Mouse (Mus musculus): ENCODE data around the gene Col19a1. TPM values are rescaled to one million over a fixed set of nuclear protein-coding genes. Genes with fewer than 3 reads are reported as not detected.

The Col19a1 gene
- polyA plus RNA-seq, 1 experiment from 2014 or later = 3.1 TPM

DNA sequence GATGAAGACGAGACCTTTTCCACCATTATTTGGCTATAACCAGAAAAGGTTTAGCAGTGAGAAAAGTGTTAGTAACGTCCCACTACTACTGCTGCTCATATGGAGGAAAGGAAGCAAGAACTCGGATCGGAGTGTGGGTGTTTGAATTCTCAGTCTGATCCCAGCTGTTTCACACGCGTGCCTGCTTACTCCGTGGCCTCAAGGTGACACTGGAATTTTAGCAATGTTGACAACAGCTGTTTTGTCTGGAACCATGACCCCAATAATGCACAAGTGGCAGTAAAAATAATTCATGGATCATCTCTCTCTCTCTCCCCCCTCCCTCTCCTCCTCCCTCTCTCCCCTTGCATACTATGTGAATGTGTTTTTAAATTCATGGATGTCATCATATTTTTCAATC, 222.5 kb downstream of the Col19a1 start:
- H3K27me3 ChIP-seq (replicated peaks; ENCODE audit: control insufficient read depth, insufficient read depth, low read length) = no peaks in the 10 kb centered on the region
- no peak overlapping the region for H3K9ac ChIP-seq (ENCODE audit: low read depth, low read length)
- DNase-seq (ENCODE audit: low spot score) (peak; percentile 20), ATAC-seq (ENCODE audit: low read depth) (no peak)
- WGBS = 56% methylated on average over 7 of the region's 7 CpGs
- no peak overlapping the region for H3K27ac ChIP-seq (replicated peaks; ENCODE audit: low read depth, low read length)
- H3K9me3 ChIP-seq (ENCODE audit: control insufficient read depth, low read length) = no peaks in the 10 kb centered on the region
- 0 out of 2 replicates have a peak, but pooled peaks cover 3% of the 10 kb centered on the region for H3K4me1 ChIP-seq (ENCODE audit: control insufficient read depth, insufficient read depth, low read length)
- no peak overlapping the region for H3K4me3 ChIP-seq (ENCODE audit: low read depth, low read length)
- H3K36me3 ChIP-seq (ENCODE audit: control insufficient read depth, insufficient read depth, low read length) = no peaks in the 10 kb centered on the region
- H3K4me2 ChIP-seq (ENCODE audit: low read depth, low read length) = no peak overlapping the region

DNA sequence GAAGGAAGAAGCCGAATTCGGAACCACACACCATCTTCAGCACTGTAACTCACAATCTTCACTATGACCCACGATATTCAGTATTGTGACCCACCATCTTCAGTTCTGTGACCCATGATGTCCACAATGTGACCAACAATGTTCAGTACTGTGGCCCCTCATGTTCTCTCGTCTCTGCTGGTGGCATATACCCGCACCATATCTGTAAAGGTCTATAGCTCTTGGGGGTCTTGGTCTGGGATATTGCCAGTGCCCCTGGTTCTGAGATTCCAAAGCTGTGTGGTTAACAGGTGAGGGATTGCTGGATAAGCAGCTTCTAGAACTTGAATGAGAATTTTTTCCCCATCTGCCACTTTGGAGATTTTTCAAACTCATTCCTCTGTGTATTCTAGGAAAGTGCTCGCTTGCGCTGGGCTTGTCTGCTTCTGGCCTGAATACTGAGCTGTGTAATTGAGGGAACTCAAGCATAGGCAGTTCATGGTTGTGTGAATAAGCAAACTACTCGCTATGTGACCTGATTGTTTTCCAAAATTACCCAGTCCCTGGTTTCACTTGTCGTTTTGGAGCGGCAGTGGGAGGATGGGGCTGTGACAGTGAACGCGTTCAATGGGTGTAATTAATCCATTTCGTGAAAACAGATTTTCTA, 225.2 kb downstream of the Col19a1 start:
- Histone ChIP-seq H3K27ac (replicated peaks; ENCODE audit: low read depth, low read length) (no peak overlapping the region), H3K27me3 (replicated peaks; ENCODE audit: control insufficient read depth, insufficient read depth, low read length) (no peaks in the 10 kb centered on the region), H3K36me3 (ENCODE audit: control insufficient read depth, insufficient read depth, low read length) (no peaks in the 10 kb centered on the region), H3K9ac (ENCODE audit: low read depth, low read length) (no peak overlapping the region), H3K4me3 (ENCODE audit: low read depth, low read length) (no peak overlapping the region), H3K9me3 (ENCODE audit: control insufficient read depth, low read length) (no peaks in the 10 kb centered on the region), H3K4me2 (ENCODE audit: low read depth, low read length) (no peak overlapping the region), H3K4me1 (ENCODE audit: control insufficient read depth, insufficient read depth, low read length) (no peaks in the 10 kb centered on the region)
- DNase-seq (ENCODE audit: low spot score) = peak; percentile 16
- ATAC-seq (ENCODE audit: low read depth) = no peak
- 72% methylated on average over 13 of the region's 13 CpGs for WGBS

DNA sequence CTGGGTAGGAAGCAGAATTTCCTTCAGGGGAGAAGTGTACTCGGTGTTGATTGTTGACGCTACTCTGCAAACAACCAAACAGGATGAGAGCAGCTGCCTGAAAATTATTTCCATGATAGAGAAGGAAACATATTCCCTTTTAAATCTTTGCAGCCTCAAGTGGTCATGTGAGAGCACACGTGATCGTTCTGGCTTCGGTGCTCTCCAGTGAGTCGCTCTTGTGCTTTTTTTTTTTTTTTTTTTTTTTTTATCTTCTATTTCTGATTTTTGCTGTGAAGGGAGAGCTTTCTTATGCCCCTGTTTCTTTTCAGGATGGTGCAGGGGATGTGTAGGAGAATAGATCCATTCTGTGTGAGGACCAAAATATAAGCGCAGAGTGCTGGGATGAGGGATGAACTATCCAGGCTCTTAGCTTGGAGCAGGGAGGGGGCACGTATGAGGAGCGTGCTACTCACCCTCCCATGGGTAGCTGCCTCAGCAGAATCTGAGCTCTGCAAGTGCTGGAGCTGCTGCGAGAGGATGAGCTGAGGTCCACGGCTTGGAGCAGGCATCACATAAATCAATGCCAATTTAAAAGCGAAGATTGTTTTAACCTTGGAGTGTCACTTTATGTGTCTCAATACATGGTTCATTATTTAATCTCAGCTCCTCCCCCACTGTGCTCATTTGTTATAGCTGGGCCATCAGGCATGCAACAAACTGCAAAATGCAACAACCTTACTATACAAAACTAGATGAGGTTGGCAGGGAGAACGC, 237.6 kb downstream of the Col19a1 start:
- Histone ChIP-seq H3K27me3 (replicated peaks; ENCODE audit: control insufficient read depth, insufficient read depth, low read length) (no peaks in the 10 kb centered on the region), H3K4me1 (ENCODE audit: control insufficient read depth, insufficient read depth, low read length) (no peaks in the 10 kb centered on the region), H3K9me3 (ENCODE audit: control insufficient read depth, low read length) (no peaks in the 10 kb centered on the region), H3K4me3 (ENCODE audit: low read depth, low read length) (no peak overlapping the region), H3K27ac (replicated peaks; ENCODE audit: low read depth, low read length) (no peak overlapping the region), H3K9ac (ENCODE audit: low read depth, low read length) (no peak overlapping the region), H3K36me3 (ENCODE audit: control insufficient read depth, insufficient read depth, low read length) (no peaks in the 10 kb centered on the region), H3K4me2 (ENCODE audit: low read depth, low read length) (no peak overlapping the region)
- 81% methylated on average over 13 of the region's 13 CpGs for WGBS
- DNase-seq (ENCODE audit: low spot score) = no peak
- no peak for ATAC-seq (ENCODE audit: low read depth)

DNA sequence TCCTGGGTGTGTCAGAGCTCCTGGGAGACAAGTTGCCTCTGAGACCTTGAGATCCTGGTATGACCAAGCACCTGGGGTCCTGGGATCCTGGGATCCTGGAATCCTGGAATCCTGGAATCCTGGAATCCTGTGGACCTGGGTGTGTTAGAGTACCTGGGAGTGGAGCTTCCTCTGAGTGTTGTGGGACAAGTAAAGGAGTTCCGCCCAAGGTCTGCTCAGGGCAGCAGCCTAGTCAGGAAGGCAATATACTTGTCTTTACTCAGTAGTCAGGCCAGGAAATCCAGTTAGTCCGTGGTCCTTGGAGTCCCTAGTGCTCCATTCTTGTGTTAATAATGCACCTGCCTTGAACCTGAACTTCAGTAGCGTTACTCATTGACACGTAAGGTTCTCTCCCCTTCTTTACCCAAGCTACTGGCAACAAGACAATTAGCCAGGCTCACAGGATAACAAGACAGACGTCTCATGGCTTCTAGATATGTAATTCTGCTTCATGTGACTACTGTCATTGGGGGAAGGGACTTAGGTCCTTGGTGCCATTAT, 239.6 kb downstream of the Col19a1 start:
- Histone ChIP-seq H3K27me3 (replicated peaks; ENCODE audit: control insufficient read depth, insufficient read depth, low read length) (no peaks in the 10 kb centered on the region), H3K36me3 (ENCODE audit: control insufficient read depth, insufficient read depth, low read length) (no peaks in the 10 kb centered on the region), H3K9ac (ENCODE audit: low read depth, low read length) (no peak overlapping the region), H3K4me2 (ENCODE audit: low read depth, low read length) (no peak overlapping the region), H3K27ac (replicated peaks; ENCODE audit: low read depth, low read length) (no peak overlapping the region), H3K9me3 (ENCODE audit: control insufficient read depth, low read length) (no peaks in the 10 kb centered on the region), H3K4me3 (ENCODE audit: low read depth, low read length) (no peak overlapping the region), H3K4me1 (ENCODE audit: control insufficient read depth, insufficient read depth, low read length) (no peaks in the 10 kb centered on the region)
- ATAC-seq (ENCODE audit: low read depth) (no peak), DNase-seq (ENCODE audit: low spot score) (no peak)
- WGBS = 71% methylated on average over 5 of the region's 5 CpGs

DNA sequence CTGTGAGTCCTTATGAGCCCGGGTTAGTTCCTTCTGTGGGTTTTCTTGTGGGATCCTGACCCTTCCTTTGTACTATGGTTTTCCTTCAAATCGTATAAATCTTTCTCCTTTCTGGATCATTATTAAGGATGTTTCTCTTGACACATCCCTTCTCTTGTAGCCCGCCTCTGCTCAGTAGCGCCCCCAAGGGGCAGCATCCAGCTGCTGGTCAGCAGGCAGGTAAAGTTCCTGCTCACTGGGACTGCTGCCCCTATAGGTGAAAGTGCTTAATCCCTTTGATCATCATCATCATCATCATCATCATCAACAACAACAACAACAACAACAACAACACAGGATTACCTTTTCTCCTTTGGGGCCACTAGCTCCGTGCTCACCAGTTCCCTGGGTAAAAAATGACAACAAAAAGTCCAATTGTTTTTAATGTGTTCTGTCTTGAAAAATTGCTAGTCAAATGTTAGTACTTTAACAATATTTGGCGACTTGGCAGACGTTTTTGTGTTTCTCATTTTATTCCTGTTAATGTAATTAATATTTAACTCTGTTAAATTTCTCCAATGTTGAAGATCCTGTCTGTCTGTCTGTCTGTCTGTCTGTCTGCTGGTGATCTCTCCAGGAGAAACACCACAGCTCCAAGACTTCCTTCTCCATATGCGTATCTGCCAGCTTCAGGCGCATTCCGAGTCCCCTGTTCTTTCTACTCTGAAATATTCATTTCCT, 249.6 kb downstream of the Col19a1 start:
- Histone ChIP-seq H3K36me3 (ENCODE audit: control insufficient read depth, insufficient read depth, low read length) (no peaks in the 10 kb centered on the region), H3K9me3 (ENCODE audit: control insufficient read depth, low read length) (no peaks in the 10 kb centered on the region), H3K4me2 (ENCODE audit: low read depth, low read length) (no peak overlapping the region), H3K27ac (replicated peaks; ENCODE audit: low read depth, low read length) (no peak overlapping the region), H3K4me3 (ENCODE audit: low read depth, low read length) (no peak overlapping the region), H3K27me3 (replicated peaks; ENCODE audit: control insufficient read depth, insufficient read depth, low read length) (no peaks in the 10 kb centered on the region), H3K9ac (ENCODE audit: low read depth, low read length) (no peak overlapping the region), H3K4me1 (ENCODE audit: control insufficient read depth, insufficient read depth, low read length) (no peaks in the 10 kb centered on the region)
- DNase-seq (ENCODE audit: low spot score) (no peak), ATAC-seq (ENCODE audit: low read depth) (no peak)
- WGBS = 85% methylated on average over 10 of the region's 10 CpGs

DNA sequence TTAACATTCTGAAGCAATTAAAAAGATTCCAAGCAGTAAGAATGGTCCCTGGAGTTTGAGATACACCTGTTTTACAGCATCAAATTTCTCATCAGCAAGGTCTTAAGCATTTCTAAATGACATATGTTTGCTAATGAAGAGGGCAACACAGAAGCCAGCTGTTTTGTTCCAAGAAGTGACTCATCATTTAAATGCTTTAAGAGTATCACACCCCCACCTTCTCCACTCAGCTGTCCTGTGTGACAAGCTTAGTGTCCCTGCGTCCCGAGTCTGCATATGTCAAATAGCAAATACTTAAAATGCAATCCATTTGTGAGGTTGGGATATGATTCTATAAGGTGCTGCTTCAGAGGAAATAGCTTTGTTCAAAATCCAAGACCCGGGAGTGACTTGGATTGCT, 251.2 kb downstream of the Col19a1 start:
- H3K4me3 ChIP-seq (ENCODE audit: low read depth, low read length) = no peak overlapping the region
- peak; percentile 55 for DNase-seq (ENCODE audit: low spot score)
- H3K27ac ChIP-seq (replicated peaks; ENCODE audit: low read depth, low read length) = no peak overlapping the region; the same call in 1 of the 2 replicates
- 63% methylated on average over 3 of the region's 3 CpGs for WGBS
- no peaks in the 10 kb centered on the region for H3K4me1 ChIP-seq (ENCODE audit: control insufficient read depth, insufficient read depth, low read length)
- 0 out of 2 replicates have a peak, but pooled peaks have one; percentile 47 for ATAC-seq (ENCODE audit: low read depth)
- H3K9ac ChIP-seq (ENCODE audit: low read depth, low read length) = no peak overlapping the region
- H3K9me3 ChIP-seq (ENCODE audit: control insufficient read depth, low read length) = no peaks in the 10 kb centered on the region
- H3K27me3 ChIP-seq (replicated peaks; ENCODE audit: control insufficient read depth, insufficient read depth, low read length) = no peaks in the 10 kb centered on the region
- H3K36me3 ChIP-seq (ENCODE audit: control insufficient read depth, insufficient read depth, low read length) = no peaks in the 10 kb centered on the region
- H3K4me2 ChIP-seq (ENCODE audit: low read depth, low read length) = no peak overlapping the region

DNA sequence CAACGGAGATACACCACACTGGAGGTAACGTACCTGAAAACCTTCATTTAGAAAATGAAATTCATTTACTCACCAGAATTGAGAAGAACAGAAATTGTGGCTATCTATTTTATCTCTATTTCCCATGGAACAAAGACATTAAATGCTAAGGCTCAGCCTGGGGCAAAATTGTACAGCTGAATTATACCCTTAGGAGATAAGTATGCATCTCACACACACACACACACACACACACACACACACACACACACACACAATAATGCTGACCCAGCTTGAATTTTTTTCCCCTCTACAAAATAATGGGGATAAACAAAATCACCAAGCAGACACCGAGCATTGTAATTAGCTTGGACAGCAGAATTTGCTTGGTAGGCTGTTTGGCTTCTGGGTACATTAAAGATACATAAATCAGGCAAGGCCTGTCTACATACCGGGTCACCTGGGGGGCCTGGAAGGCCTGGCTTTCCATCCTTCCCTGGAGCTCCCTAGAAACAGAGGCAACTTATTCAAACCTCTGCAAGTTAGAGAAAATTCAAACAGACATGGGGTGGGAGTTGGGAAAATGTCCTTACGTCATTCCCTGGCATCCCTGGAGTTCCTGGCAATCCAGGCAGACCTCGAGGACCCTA, 270.2 kb downstream of the Col19a1 start:
- Histone ChIP-seq H3K9me3 (ENCODE audit: control insufficient read depth, low read length) (no peaks in the 10 kb centered on the region), H3K27me3 (replicated peaks; ENCODE audit: control insufficient read depth, insufficient read depth, low read length) (no peaks in the 10 kb centered on the region), H3K27ac (replicated peaks; ENCODE audit: low read depth, low read length) (no peak overlapping the region), H3K4me3 (ENCODE audit: low read depth, low read length) (no peak overlapping the region), H3K4me1 (ENCODE audit: control insufficient read depth, insufficient read depth, low read length) (no peaks in the 10 kb centered on the region), H3K4me2 (ENCODE audit: low read depth, low read length) (no peak overlapping the region), H3K36me3 (ENCODE audit: control insufficient read depth, insufficient read depth, low read length) (no peaks in the 10 kb centered on the region), H3K9ac (ENCODE audit: low read depth, low read length) (no peak overlapping the region)
- no peak for ATAC-seq (ENCODE audit: low read depth)
- no peak for DNase-seq (ENCODE audit: low spot score)
- 80% methylated on average over 6 of the region's 6 CpGs for WGBS

DNA sequence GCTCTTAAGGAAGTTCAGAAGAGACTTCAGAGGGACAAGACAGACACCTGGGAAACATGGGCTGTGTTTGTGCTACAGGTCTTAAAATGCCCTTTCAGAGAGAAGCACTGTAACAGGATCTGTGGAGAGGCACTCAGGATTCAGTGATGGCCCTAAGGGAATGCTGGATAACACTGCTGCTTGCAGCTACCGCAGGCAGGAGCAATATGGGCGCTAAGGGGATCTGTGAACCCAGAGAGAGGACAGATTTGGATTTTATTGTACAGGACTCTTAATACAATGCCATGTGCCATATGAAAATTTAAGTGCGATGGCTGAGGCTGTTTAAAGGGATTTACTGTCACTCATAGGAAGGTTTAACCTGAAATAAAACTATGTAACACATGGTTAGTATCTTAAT, 270.8 kb downstream of the Col19a1 start:
- Histone ChIP-seq H3K9ac (ENCODE audit: low read depth, low read length) (no peak overlapping the region), H3K27ac (replicated peaks; ENCODE audit: low read depth, low read length) (no peak overlapping the region), H3K27me3 (replicated peaks; ENCODE audit: control insufficient read depth, insufficient read depth, low read length) (no peaks in the 10 kb centered on the region), H3K4me1 (ENCODE audit: control insufficient read depth, insufficient read depth, low read length) (no peaks in the 10 kb centered on the region), H3K4me3 (ENCODE audit: low read depth, low read length) (no peak overlapping the region), H3K9me3 (ENCODE audit: control insufficient read depth, low read length) (no peaks in the 10 kb centered on the region), H3K4me2 (ENCODE audit: low read depth, low read length) (no peak overlapping the region), H3K36me3 (ENCODE audit: control insufficient read depth, insufficient read depth, low read length) (no peaks in the 10 kb centered on the region)
- 76% methylated on average over 3 of the region's 3 CpGs for WGBS
- ATAC-seq (ENCODE audit: low read depth) (no peak), DNase-seq (ENCODE audit: low spot score) (no peak)
